Mouse (Mus musculus) natural killer cell, adult 2 months (primary cell): ENCODE results near the gene Kifap3.

Source experiments
- DNase-seq, 2 experiments: peaks; one replicate each; pipeline ENCODE4 v3.0.0; 2022; ENCODE audit warnings: low spot score in 2 of 2

The Kifap3 gene

DNA sequence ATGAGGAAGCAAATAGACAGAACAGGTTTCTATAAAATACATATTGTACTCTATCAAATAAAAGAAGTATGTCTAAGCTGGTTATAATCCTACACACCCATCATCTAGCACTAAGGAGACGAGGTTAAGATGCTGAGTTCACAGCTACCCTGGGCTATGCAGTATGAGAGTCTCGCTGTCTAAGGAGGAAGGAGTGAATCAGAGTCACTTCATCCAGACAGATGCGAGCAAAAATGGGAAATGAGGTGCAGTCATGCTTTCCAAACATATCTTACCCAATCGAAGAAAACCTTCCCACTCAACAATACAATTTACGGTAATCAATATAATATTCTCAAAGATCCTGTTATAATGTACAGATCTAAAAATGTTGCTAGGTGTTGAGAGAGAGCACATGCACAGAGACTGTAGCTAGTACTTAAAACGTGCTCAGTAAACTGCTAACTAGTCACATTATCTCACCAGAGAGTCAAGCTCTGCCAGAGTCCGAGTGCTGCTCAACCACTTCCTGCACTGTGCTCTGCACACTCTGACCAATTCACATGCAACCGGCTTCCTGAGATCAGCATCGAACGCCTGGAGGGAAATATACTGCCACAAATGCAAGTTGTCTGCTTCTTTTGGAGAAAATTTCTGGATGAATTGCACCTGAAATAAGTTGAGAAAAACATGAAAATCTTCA, 184.8 kb downstream of the Kifap3 start:
- peak; percentile 18 to 25 for DNase-seq
